Mouse (Mus musculus): ENCODE measurements around the gene Parp16. TPM values are rescaled to one million over a fixed set of nuclear protein-coding genes. Genes with fewer than 3 reads are reported as not detected.
A peak's percentile ranks its signal among the peaks of the same experiment; 100 is the strongest.

Parp16 gene
- polyA plus RNA-seq, 1 experiment from 2014 or later = 10.2 TPM

DNA sequence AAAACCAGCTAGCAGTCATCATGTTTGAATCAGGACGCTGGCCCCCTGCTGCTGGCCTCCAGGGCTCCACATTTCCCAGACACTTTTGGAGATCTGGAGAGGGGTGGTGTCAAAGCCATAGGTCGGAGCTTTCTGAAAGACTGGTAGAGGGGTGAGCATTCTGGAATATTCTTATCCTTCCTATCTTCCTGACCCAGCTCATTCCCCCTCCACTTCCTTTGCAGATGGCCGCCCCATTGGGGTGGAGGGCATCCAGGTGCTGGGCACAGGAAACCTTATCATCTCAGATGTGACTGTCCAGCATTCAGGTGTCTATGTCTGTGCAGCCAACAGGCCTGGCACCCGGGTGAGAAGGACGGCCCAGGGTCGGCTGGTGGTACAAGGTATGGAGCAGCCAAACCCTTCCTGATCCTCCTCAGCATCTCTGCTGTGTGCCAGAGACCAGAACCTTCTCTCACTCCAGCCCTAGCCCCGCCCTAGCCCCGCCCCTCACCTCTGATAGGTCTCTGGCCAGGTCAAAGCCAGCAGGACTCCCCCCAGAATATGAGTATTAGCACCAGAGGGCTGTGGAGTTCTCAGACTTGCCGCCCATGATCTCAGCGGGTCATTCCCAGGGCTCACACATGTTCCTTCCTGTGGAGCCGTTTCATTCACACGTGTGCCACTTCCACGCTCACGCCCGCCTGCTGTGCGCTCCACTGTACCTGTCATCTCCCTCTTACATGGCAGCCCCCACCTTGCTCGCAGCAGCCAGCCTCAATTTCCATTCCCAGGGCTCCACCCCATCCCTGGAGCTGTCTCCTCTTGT is 15.1 kb upstream of the Parp16 start:
- H3K4me1 ChIP-seq (replicated peaks) = peaks cover 4% of the 10 kb centered on the region; the same call in 1 of the 2 replicates
- WGBS (ENCODE audit: insufficient replicate concordance) = 24% methylated on average over 17 of the region's 17 CpGs
- H3K36me3 ChIP-seq (replicated peaks) = no peaks in the 10 kb centered on the region
- H3K9ac ChIP-seq = no peak overlapping the region
- peak overlapping the region; percentile 35 for H3K4me2 ChIP-seq
- no peak overlapping the region for H3K4me3 ChIP-seq (replicated peaks)
- no peak overlapping the region for H3K27ac ChIP-seq (replicated peaks)
- no peak for ATAC-seq (ENCODE audit: insufficient read depth)
- peaks cover 64% of the 10 kb centered on the region for H3K27me3 ChIP-seq
- H3K9me3 ChIP-seq (replicated peaks) = no peaks in the 10 kb centered on the region

DNA sequence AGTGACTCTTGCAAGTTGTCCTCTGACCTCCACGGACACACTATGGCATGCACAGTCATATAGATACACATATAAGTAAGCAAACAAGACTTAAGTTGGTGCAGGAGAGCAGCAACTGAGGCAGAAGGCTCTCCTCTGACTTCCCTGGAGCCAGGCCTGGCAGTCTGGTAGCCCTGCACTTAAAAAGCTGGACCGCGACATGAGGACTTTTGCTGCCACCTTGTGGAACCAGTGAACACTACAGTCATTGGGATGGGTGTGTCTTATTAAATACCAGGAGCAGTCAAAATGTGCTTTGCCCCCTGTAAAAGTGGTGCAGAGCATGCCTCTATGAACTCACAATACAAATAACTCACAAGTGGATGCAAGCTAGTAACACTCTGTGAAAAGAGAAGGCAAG is 6.6 kb upstream of the Parp16 start:
- Histone ChIP-seq H3K9me3 (replicated peaks) (no peaks in the 10 kb centered on the region), H3K4me2 (no peak overlapping the region), H3K27ac (replicated peaks) (no peak overlapping the region), H3K9ac (no peak overlapping the region), H3K27me3 (no peaks in the 10 kb centered on the region; the same call in 1 of the 2 replicates), H3K4me3 (replicated peaks) (no peak overlapping the region), H3K4me1 (replicated peaks) (peaks cover 24% of the 10 kb centered on the region), H3K36me3 (replicated peaks) (no peaks in the 10 kb centered on the region)
- no peak for ATAC-seq (ENCODE audit: insufficient read depth)
- 8% methylated on average over 3 of the region's 3 CpGs for WGBS (ENCODE audit: insufficient replicate concordance)

DNA sequence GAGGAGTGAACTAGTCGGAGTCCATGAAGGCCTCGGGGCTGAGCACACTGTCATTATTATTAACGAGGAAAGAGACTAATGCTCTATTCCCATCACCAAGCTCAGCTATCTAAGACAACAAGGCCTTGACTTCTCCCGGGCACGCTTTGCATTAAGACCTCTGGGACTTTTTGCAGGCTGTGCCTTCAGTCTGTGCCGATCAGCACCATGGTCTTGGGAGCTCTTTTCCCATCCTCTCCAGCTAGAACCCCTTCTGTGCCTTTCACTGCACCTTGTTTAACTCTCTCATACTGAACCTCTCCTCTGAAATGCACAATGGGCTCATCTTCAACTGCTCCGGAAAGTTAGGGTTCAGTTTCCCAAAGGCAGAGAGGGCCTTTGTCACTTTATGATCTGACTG is 4.8 kb upstream of the Parp16 start:
- no peak overlapping the region for H3K27ac ChIP-seq (replicated peaks)
- H3K4me1 ChIP-seq (replicated peaks) = peaks cover 39% of the 10 kb centered on the region
- no peak overlapping the region for H3K9ac ChIP-seq
- H3K36me3 ChIP-seq (replicated peaks) = no peaks in the 10 kb centered on the region
- WGBS (ENCODE audit: insufficient replicate concordance) = 66% methylated on average over 7 of the region's 7 CpGs
- no peak overlapping the region for H3K4me3 ChIP-seq (replicated peaks)
- H3K4me2 ChIP-seq = no peak overlapping the region
- no peaks in the 10 kb centered on the region for H3K27me3 ChIP-seq
- no peaks in the 10 kb centered on the region for H3K9me3 ChIP-seq (replicated peaks)
- ATAC-seq (ENCODE audit: insufficient read depth) = no peak

DNA sequence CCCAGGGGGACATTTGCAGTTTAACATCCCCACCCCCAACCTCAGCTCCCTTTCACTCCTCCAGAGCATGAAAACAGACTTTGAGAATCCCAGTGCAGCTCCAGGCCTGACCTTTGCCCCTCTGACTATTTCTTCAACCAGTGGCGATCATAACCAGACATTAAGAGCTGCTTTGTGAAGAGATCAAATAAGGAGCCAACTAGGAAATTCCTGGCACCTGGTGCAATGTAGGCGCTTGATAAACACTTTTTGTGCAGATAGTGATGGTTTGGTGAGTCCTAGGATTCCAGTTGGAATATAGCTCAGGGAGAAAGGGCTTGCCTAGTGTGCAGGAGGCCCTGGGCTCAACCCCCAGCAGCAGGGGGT is 3.8 kb upstream of the Parp16 start:
- no peaks in the 10 kb centered on the region for H3K9me3 ChIP-seq (replicated peaks)
- H3K9ac ChIP-seq = no peak overlapping the region
- H3K27me3 ChIP-seq = no peaks in the 10 kb centered on the region
- no peaks in the 10 kb centered on the region for H3K36me3 ChIP-seq (replicated peaks)
- no peak overlapping the region for H3K27ac ChIP-seq (replicated peaks)
- no peak for ATAC-seq (ENCODE audit: insufficient read depth)
- H3K4me3 ChIP-seq (replicated peaks) = no peak overlapping the region
- 57% methylated on average over 2 of the region's 2 CpGs for WGBS (ENCODE audit: insufficient replicate concordance)
- no peak overlapping the region for H3K4me2 ChIP-seq
- H3K4me1 ChIP-seq (replicated peaks) = peaks cover 50% of the 10 kb centered on the region

DNA sequence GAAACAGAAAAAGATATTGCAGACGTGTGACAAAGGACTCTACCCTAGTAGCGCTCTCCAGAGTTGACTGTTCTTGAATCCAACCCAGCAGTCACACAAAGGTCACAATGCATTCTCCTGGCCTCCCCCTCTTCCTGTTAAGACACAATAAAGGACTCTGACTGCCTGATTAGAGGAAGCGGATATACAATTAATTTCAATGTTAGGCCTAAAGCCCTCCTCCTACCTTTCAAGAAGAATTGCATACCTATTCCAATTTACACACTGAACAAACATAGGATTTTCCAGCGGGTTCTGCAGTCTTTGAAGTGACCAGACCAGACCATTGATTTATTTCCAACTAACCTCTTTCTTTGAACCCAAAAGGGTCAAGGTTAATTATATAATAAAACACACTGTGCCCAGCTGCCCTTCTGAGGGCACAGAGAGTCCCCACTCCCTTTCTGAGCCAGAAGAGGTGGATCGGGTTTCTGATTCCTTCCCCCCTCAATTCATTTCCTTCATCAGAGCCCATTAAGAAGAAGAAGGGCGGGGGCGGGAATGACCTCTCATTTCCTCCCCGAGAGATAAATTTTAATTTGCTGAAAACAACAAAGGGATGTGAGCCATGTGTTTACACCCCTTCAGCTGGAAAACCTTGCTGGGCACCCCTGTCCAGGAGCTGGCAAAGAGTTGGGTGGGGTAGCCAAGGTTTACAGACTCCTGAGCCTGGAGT is 3.2 kb upstream of the Parp16 start:
- Histone ChIP-seq H3K4me1 (replicated peaks) (peaks cover 52% of the 10 kb centered on the region), H3K9ac (no peak overlapping the region), H3K4me3 (replicated peaks) (no peak overlapping the region), H3K9me3 (replicated peaks) (no peaks in the 10 kb centered on the region), H3K27ac (replicated peaks) (no peak overlapping the region), H3K27me3 (no peaks in the 10 kb centered on the region), H3K4me2 (no peak overlapping the region), H3K36me3 (replicated peaks) (no peaks in the 10 kb centered on the region)
- ATAC-seq (ENCODE audit: insufficient read depth) = no peak
- WGBS (ENCODE audit: insufficient replicate concordance) = 56% methylated on average over 8 of the region's 8 CpGs

DNA sequence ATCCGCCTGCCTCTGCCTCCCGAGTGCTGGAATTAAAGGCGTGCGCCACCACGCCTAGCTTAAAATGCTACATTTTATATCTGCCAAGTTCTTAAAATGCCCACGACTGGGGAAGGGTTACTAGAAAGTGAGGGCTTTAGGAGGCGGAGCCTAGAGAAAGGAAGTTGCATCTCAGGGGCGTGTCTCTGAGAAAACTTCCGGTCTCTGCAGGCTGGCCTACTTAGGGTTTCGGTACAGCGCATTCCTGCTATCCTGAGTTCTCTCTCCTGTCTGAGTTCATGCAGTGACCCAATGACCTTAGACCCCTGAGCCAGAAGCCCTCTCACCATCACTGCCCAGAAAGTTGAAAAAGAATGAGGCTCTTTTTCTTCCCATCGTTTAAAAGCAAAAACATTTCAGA is 1.9 kb upstream of the Parp16 start:
- WGBS (ENCODE audit: insufficient replicate concordance) = 43% methylated on average over 12 of the region's 12 CpGs
- Histone ChIP-seq H3K9me3 (replicated peaks) (no peaks in the 10 kb centered on the region), H3K4me2 (peak overlapping the region; percentile 36), H3K4me1 (replicated peaks) (peaks cover 66% of the 10 kb centered on the region), H3K36me3 (replicated peaks) (no peaks in the 10 kb centered on the region), H3K27ac (replicated peaks) (peak overlapping the region; percentile 38; the same call in 1 of the 2 replicates), H3K27me3 (no peaks in the 10 kb centered on the region), H3K9ac (no peak overlapping the region), H3K4me3 (replicated peaks) (peak overlapping the region; percentile 20; the same call in 1 of the 2 replicates)
- ATAC-seq (ENCODE audit: insufficient read depth) = no peak

DNA sequence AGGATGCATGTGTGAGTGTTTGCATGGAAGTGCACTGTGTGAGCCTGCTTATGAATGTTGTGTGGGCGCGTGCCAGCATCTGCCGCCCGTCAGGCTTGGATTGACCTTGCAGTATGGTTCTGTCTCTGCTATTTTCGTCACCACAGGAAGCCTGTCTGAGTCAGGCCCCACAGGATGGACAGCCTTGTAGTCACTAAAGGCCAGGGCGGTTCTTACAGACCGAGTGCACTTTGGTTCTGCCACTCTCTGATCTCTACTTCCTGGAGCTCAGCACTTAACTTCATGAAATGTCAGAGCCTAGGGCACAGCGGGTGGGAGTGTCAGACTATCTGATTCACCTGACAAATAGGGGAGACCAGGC is 448 bp downstream of the Parp16 start:
- H3K9ac ChIP-seq = peak overlapping the region; percentile 33
- 22% methylated on average over 8 of the region's 8 CpGs for WGBS (ENCODE audit: insufficient replicate concordance)
- H3K4me3 ChIP-seq (replicated peaks) = no peak overlapping the region
- no peaks in the 10 kb centered on the region for H3K27me3 ChIP-seq
- no peaks in the 10 kb centered on the region for H3K9me3 ChIP-seq (replicated peaks)
- H3K27ac ChIP-seq (replicated peaks) = peak overlapping the region; percentile 93
- H3K4me1 ChIP-seq (replicated peaks) = peaks cover 88% of the 10 kb centered on the region
- H3K36me3 ChIP-seq (replicated peaks) = no peaks in the 10 kb centered on the region
- no peak; the same call in 1 of the 2 replicates for ATAC-seq (ENCODE audit: insufficient read depth)
- H3K4me2 ChIP-seq = 0 out of 2 replicates have a peak overlapping the region, but pooled peaks have one; percentile 63

DNA sequence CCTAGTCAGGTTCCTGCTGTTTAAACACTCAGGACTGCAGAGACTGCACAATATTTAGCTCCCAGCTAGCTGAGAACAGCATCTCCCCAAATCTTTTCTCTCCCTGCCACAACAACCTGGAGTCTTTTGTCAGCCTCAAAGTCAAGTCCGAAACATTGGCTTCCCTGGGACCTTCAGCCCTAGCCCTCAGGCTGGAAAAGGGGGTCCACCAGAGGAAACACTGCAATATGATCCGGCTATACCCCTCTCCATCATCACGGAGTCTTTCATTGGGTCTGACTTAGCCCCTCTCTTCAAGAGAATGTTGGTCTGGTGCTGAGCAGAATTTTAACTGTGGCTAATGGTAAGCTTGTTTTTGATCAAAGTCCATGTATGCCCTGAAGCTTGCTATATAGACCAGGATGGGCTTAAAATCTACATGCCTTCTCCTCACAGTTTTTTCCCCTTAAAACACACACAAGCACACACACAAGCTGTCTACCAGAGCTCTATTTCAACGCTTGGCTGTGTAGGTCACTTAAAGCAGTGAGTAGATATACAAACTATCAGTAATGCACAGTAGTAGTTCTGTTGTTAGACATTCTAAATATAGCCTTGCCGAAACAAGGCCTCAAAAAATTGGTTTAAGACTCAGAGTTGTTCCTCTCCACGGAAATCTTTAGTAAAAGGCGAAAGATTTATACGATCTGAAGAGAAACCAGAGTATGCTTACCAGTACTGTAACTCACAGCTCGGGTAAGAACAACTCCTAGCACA is 1.0 kb downstream of the Parp16 start:
- no peaks in the 10 kb centered on the region for H3K36me3 ChIP-seq (replicated peaks)
- WGBS (ENCODE audit: insufficient replicate concordance) = 1% methylated on average over 9 of the region's 9 CpGs
- no peak overlapping the region; the same call in 1 of the 2 replicates for H3K4me3 ChIP-seq (replicated peaks)
- peaks cover 94% of the 10 kb centered on the region for H3K4me1 ChIP-seq (replicated peaks)
- H3K9ac ChIP-seq = peak overlapping the region; percentile 33
- peak overlapping the region; percentile 93 for H3K27ac ChIP-seq (replicated peaks)
- no peaks in the 10 kb centered on the region for H3K27me3 ChIP-seq
- no peaks in the 10 kb centered on the region for H3K9me3 ChIP-seq (replicated peaks)
- peak overlapping the region; percentile 63 for H3K4me2 ChIP-seq
- peak; percentile 87 for ATAC-seq (ENCODE audit: insufficient read depth)

DNA sequence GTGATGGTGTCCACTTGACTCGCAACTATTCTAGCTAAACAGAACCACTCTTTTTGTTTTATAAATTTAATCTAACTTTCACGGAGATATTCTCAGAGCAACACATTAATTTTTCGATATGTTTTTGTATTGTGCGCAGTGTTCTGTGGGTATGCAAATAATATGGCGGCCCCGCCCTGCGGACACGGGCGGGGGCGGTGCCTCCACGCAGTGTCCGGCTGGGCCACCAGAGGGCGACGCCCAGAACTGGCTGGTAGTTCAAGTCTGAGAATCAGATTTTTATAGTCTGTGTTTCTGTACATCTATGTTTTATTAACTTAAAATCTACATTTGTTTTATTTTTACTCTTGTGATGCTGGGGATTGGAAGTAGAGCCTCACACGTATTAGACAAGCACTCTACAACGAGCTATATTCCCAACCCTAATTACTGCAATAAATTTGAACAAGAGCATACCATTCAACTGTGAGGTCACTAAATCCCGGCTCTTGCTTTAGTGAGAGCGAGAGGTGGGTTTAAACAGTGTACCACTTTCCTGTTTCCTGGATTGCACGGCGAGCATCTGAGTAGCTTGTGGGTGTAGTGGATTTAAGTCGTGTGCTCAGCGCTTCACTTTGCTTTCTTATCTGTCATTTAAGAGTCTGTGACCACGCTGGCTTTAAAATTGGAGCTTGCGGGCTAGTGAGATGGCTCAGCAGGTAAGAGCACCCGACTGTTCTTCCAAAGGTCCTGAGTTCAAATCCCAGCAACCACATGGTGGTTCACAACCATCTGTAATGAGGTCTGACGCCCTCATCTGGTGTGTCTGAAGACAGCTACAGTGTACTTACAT is 1.8 kb downstream of the Parp16 start:
- H3K27ac ChIP-seq (replicated peaks) = peak overlapping the region; percentile 93
- H3K9me3 ChIP-seq (replicated peaks) = no peaks in the 10 kb centered on the region
- peak overlapping the region; percentile 33 for H3K9ac ChIP-seq

DNA sequence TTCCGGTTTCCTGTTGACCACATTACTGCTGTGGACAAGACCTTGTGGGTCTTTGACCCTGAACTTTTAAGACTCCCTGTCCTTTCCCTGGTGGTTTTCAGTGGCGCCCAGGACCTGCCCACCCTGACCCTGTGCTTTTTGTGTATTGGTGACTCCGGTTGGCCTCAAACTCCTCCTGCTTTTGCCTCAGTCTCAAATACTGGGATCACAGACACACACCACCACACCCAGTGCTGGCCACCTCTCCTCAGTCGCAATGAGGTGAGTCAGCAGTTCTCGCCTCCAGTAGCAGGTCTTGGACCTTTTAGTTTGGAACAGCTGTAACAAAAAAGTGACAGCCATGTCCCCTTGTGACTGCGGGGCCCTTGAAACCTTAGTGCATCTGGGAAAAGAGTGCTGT is 2.7 kb downstream of the Parp16 start:
- peaks cover 87% of the 10 kb centered on the region for H3K4me1 ChIP-seq (replicated peaks)
- 0 out of 2 replicates have a peak, but pooled peaks have one; percentile 14 for ATAC-seq (ENCODE audit: insufficient read depth)
- H3K27ac ChIP-seq (replicated peaks) = peak overlapping the region; percentile 93
- H3K4me3 ChIP-seq (replicated peaks) = peak overlapping the region; percentile 3; the same call in 1 of the 2 replicates
- 54% methylated on average over 6 of the region's 6 CpGs for WGBS (ENCODE audit: insufficient replicate concordance)
- peak overlapping the region; percentile 63 for H3K4me2 ChIP-seq
- no peaks in the 10 kb centered on the region for H3K27me3 ChIP-seq
- H3K9ac ChIP-seq = peak overlapping the region; percentile 30
- no peaks in the 10 kb centered on the region for H3K9me3 ChIP-seq (replicated peaks)
- H3K36me3 ChIP-seq (replicated peaks) = no peaks in the 10 kb centered on the region

More for the DNA sequence above, 1.8 kb downstream of the Parp16 start:
- Histone ChIP-seq H3K4me2 (peak overlapping the region; percentile 63), H3K36me3 (replicated peaks) (no peaks in the 10 kb centered on the region), H3K4me1 (replicated peaks) (peaks cover 89% of the 10 kb centered on the region), H3K4me3 (replicated peaks) (no peak overlapping the region; the same call in 1 of the 2 replicates), H3K27me3 (no peaks in the 10 kb centered on the region)
- peak; percentile 64 for ATAC-seq (ENCODE audit: insufficient read depth)
- 10% methylated on average over 26 of the region's 26 CpGs for WGBS (ENCODE audit: insufficient replicate concordance)
